Mouse (Mus musculus): ENCODE results near the gene Suds3. TPM values are rescaled to one million over a fixed set of nuclear protein-coding genes. Genes with fewer than 3 reads are reported as not detected.
A peak's percentile ranks its signal among the peaks of the same experiment; 100 is the strongest.

Suds3 gene
- polyA plus RNA-seq, 1 experiment from 2014 or later = 26.6 TPM

GRCm38 (mm10) chr5:117138295-117138988, 22.5 kb upstream of the Suds3 start:
- H3K9ac ChIP-seq (ENCODE audit: low read depth, low read length) = peak overlapping the region; percentile 54
- 11% methylated on average over 11 of the region's 11 CpGs for WGBS (ENCODE audit: insufficient replicate concordance)
- H3K4me1 ChIP-seq (ENCODE audit: control insufficient read depth, low read depth, low read length) = peaks cover 80% of the 10 kb centered on the region
- ATAC-seq (ENCODE audit: low read depth) = peak; percentile 80
- H3K4me2 ChIP-seq (ENCODE audit: low read depth, low read length) = peak overlapping the region; percentile 81
- no peaks in the 10 kb centered on the region for H3K27me3 ChIP-seq (ENCODE audit: control insufficient read depth, insufficient read depth, low read depth, low read length)
- no peaks in the 10 kb centered on the region for H3K36me3 ChIP-seq (ENCODE audit: control insufficient read depth, insufficient read depth)
- H3K4me3 ChIP-seq (ENCODE audit: low read depth, low read length) = peak overlapping the region; percentile 48
- H3K27ac ChIP-seq (ENCODE audit: low read length) = peak overlapping the region; percentile 95
- no peaks in the 10 kb centered on the region for H3K9me3 ChIP-seq (replicated peaks; ENCODE audit: control insufficient read depth, low read length)

GRCm38 (mm10) chr5:117137594-117137993, 21.7 kb upstream of the Suds3 start:
- Histone ChIP-seq H3K27ac (ENCODE audit: low read length) (peak overlapping the region; percentile 95), H3K4me3 (ENCODE audit: low read depth, low read length) (peak overlapping the region; percentile 48), H3K4me2 (ENCODE audit: low read depth, low read length) (peak overlapping the region; percentile 81), H3K9ac (ENCODE audit: low read depth, low read length) (peak overlapping the region; percentile 54), H3K36me3 (ENCODE audit: control insufficient read depth, insufficient read depth) (no peaks in the 10 kb centered on the region), H3K4me1 (ENCODE audit: control insufficient read depth, low read depth, low read length) (peaks cover 80% of the 10 kb centered on the region), H3K9me3 (replicated peaks; ENCODE audit: control insufficient read depth, low read length) (no peaks in the 10 kb centered on the region), H3K27me3 (ENCODE audit: control insufficient read depth, insufficient read depth, low read depth, low read length) (no peaks in the 10 kb centered on the region)
- 10% methylated on average over 8 of the region's 8 CpGs for WGBS (ENCODE audit: insufficient replicate concordance)
- ATAC-seq (ENCODE audit: low read depth) = peak; percentile 49

GRCm38 (mm10) chr5:117137011-117137410, 21.1 kb upstream of the Suds3 start:
- Histone ChIP-seq H3K9ac (ENCODE audit: low read depth, low read length) (peak overlapping the region; percentile 54), H3K4me3 (ENCODE audit: low read depth, low read length) (peak overlapping the region; percentile 48)
- ATAC-seq (ENCODE audit: low read depth) = no peak

GRCm38 (mm10) chr5:117136570-117136969, 20.7 kb upstream of the Suds3 start:
- Histone ChIP-seq H3K27ac (ENCODE audit: low read length) (peak overlapping the region; percentile 95), H3K4me3 (ENCODE audit: low read depth, low read length) (peak overlapping the region; percentile 65), H3K36me3 (ENCODE audit: control insufficient read depth, insufficient read depth) (no peaks in the 10 kb centered on the region), H3K9ac (ENCODE audit: low read depth, low read length) (peak overlapping the region; percentile 54; the same call in 1 of the 2 replicates), H3K27me3 (ENCODE audit: control insufficient read depth, insufficient read depth, low read depth, low read length) (no peaks in the 10 kb centered on the region), H3K9me3 (replicated peaks; ENCODE audit: control insufficient read depth, low read length) (no peaks in the 10 kb centered on the region), H3K4me1 (ENCODE audit: control insufficient read depth, low read depth, low read length) (peaks cover 85% of the 10 kb centered on the region), H3K4me2 (ENCODE audit: low read depth, low read length) (peak overlapping the region; percentile 81)
- 32% methylated on average over 5 of the region's 5 CpGs for WGBS (ENCODE audit: insufficient replicate concordance)
- no peak for ATAC-seq (ENCODE audit: low read depth)

More at GRCm38 (mm10) chr5:117137011-117137410, 21.1 kb upstream of the Suds3 start:
- no peaks in the 10 kb centered on the region for H3K27me3 ChIP-seq (ENCODE audit: control insufficient read depth, insufficient read depth, low read depth, low read length)
- WGBS (ENCODE audit: insufficient replicate concordance) = 31% methylated on average over 10 of the region's 10 CpGs
- peak overlapping the region; percentile 95 for H3K27ac ChIP-seq (ENCODE audit: low read length)
- H3K4me1 ChIP-seq (ENCODE audit: control insufficient read depth, low read depth, low read length) = peaks cover 83% of the 10 kb centered on the region
- no peaks in the 10 kb centered on the region for H3K36me3 ChIP-seq (ENCODE audit: control insufficient read depth, insufficient read depth)
- H3K4me2 ChIP-seq (ENCODE audit: low read depth, low read length) = peak overlapping the region; percentile 81
- no peaks in the 10 kb centered on the region for H3K9me3 ChIP-seq (replicated peaks; ENCODE audit: control insufficient read depth, low read length)

DNA sequence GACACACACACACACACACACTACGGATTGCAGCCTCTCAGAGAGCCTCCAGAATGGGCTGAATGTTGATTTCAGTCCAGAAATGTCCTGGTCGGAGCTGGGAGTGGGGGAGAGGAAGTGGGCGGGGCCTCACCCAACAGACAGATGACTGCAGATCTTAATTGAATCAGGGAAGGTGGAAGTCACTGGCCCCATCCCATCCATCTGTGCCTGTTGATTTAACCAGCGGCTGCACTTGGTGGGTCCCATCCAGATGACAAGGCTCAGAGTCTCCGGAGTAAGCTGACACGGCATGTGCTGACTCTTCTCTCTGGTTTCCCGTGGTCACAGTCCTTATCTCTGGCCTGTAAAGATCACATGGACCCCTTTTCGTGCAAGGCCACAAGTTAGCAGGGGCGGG, 20.0 kb upstream of the Suds3 start:
- 2% methylated on average over 9 of the region's 9 CpGs for WGBS (ENCODE audit: insufficient replicate concordance)

GRCm38 (mm10) chr5:117134889-117135456, 19.1 kb upstream of the Suds3 start:
- Histone ChIP-seq H3K9ac (ENCODE audit: low read depth, low read length) (peak overlapping the region; percentile 67), H3K9me3 (replicated peaks; ENCODE audit: control insufficient read depth, low read length) (no peaks in the 10 kb centered on the region), H3K4me2 (ENCODE audit: low read depth, low read length) (peak overlapping the region; percentile 81), H3K27ac (ENCODE audit: low read length) (peak overlapping the region; percentile 95), H3K4me1 (ENCODE audit: control insufficient read depth, low read depth, low read length) (peaks cover 82% of the 10 kb centered on the region), H3K27me3 (ENCODE audit: control insufficient read depth, insufficient read depth, low read depth, low read length) (no peaks in the 10 kb centered on the region), H3K4me3 (ENCODE audit: low read depth, low read length) (peak overlapping the region; percentile 65), H3K36me3 (ENCODE audit: control insufficient read depth, insufficient read depth) (no peaks in the 10 kb centered on the region)
- WGBS (ENCODE audit: insufficient replicate concordance) = 21% methylated on average over 3 of the region's 3 CpGs
- no peak for ATAC-seq (ENCODE audit: low read depth)

More for the DNA sequence above, 20.0 kb upstream of the Suds3 start:
- no peaks in the 10 kb centered on the region for H3K9me3 ChIP-seq (replicated peaks; ENCODE audit: control insufficient read depth, low read length)
- H3K36me3 ChIP-seq (ENCODE audit: control insufficient read depth, insufficient read depth) = no peaks in the 10 kb centered on the region
- peak overlapping the region; percentile 95 for H3K27ac ChIP-seq (ENCODE audit: low read length)
- no peaks in the 10 kb centered on the region for H3K27me3 ChIP-seq (ENCODE audit: control insufficient read depth, insufficient read depth, low read depth, low read length)
- peak overlapping the region; percentile 81 for H3K4me2 ChIP-seq (ENCODE audit: low read depth, low read length)
- peak overlapping the region; percentile 65 for H3K4me3 ChIP-seq (ENCODE audit: low read depth, low read length)
- H3K4me1 ChIP-seq (ENCODE audit: control insufficient read depth, low read depth, low read length) = peaks cover 89% of the 10 kb centered on the region
- peak; percentile 2 for ATAC-seq (ENCODE audit: low read depth)
- peak overlapping the region; percentile 67 for H3K9ac ChIP-seq (ENCODE audit: low read depth, low read length)

- H3K27me3 ChIP-seq (ENCODE audit: control insufficient read depth, insufficient read depth, low read depth, low read length) = no peaks in the 10 kb centered on the region
- H3K27ac ChIP-seq (ENCODE audit: low read length) = peak overlapping the region; percentile 95
- ATAC-seq (ENCODE audit: low read depth) = peak; percentile 45
- peak overlapping the region; percentile 81 for H3K4me2 ChIP-seq (ENCODE audit: low read depth, low read length)
- WGBS (ENCODE audit: insufficient replicate concordance) = 5% methylated on average over 19 of the region's 19 CpGs
- peaks cover 75% of the 10 kb centered on the region for H3K4me1 ChIP-seq (ENCODE audit: control insufficient read depth, low read depth, low read length)
- no peaks in the 10 kb centered on the region for H3K9me3 ChIP-seq (replicated peaks; ENCODE audit: control insufficient read depth, low read length)
- no peaks in the 10 kb centered on the region for H3K36me3 ChIP-seq (ENCODE audit: control insufficient read depth, insufficient read depth)
- peak overlapping the region; percentile 67 for H3K9ac ChIP-seq (ENCODE audit: low read depth, low read length)
- peak overlapping the region; percentile 65 for H3K4me3 ChIP-seq (ENCODE audit: low read depth, low read length)
Measured at GRCm38 (mm10) chr5:117134066-117134888, 18.4 kb upstream of the Suds3 start.

GRCm38 (mm10) chr5:117133446-117134065, 17.6 kb upstream of the Suds3 start:
- H3K27ac ChIP-seq (ENCODE audit: low read length) = peak overlapping the region; percentile 95
- peak overlapping the region; percentile 67 for H3K9ac ChIP-seq (ENCODE audit: low read depth, low read length)
- ATAC-seq (ENCODE audit: low read depth) = peak; percentile 82
- H3K27me3 ChIP-seq (ENCODE audit: control insufficient read depth, insufficient read depth, low read depth, low read length) = no peaks in the 10 kb centered on the region
- H3K4me3 ChIP-seq (ENCODE audit: low read depth, low read length) = peak overlapping the region; percentile 65
- H3K4me1 ChIP-seq (ENCODE audit: control insufficient read depth, low read depth, low read length) = peaks cover 68% of the 10 kb centered on the region
- no peaks in the 10 kb centered on the region for H3K9me3 ChIP-seq (replicated peaks; ENCODE audit: control insufficient read depth, low read length)
- peak overlapping the region; percentile 81 for H3K4me2 ChIP-seq (ENCODE audit: low read depth, low read length)
- 8% methylated on average over 17 of the region's 17 CpGs for WGBS (ENCODE audit: insufficient replicate concordance)
- H3K36me3 ChIP-seq (ENCODE audit: control insufficient read depth, insufficient read depth) = no peaks in the 10 kb centered on the region

Measured in liver, embryonic 16.5 days (tissue).